ENCODE assay signal across 9 mouse cellular contexts in the genomic region with DNA sequence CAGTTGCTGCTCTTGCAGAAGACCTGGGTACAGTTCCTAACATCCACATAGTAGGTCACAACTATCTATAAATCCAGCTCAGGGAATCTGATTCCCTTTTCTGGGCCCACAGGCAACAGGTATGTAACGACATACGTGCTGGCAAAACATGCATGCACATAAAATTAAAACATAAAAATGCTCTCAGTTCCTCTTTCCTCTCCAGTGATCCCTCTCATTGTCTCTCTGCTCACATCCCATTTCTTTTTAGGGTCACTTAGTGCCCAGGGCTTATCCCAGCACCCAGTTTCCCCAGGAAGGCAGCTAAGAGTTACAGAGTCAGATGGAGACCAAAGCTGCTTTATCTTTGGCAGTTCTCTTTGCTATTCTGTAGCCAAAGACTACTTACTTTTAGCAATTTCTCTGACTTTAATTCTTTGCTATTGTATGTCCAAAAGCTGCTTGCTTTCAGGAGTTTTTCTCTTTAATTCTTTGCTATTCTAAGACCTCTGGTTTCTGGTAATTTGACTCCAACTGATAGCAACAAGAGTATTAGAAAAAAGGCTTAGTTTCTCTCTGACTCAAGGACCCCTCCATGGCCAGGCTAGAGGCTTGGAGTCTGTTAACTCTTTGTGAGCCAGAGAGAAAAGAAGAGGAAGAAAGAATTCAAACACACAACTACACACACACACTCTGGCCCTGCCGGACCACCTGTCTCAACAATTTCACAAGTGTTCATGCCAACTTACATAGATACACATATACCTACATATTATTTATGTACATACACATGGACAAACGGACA. TPM values are rescaled to one million over a fixed set of nuclear protein-coding genes. Genes with fewer than 3 reads are reported as not detected.
DNase-seq lines count a peak whose midpoint lies in the region; ATAC-seq and TF ChIP-seq lines count a peak whose summit lies in the region.
"Had no signal": no experiment of that assay in that cellular context is flagged by ENCODE, and none has a peak within 500 bp of the region (broad histone marks: within the 10 kb centered on the region; RNA-seq: fewer than 3 reads in every experiment).

No protein-coding gene starts in this region.

- 27% methylated on average over 4 of the region's 4 CpGs for WGBS in heart, embryonic 14.5 days
- WGBS in hindbrain, embryonic 14.5 days, result 30% methylated on average over 4 of the region's 4 CpGs
- WGBS in midbrain, embryonic 12.5 days, result 19% methylated on average over 4 of the region's 4 CpGs

- H3K27ac ChIP-seq in heart, embryonic 14.5 days (replicated peaks in 1 of 2; ENCODE audit: control insufficient read depth in 1 of 2, insufficient read depth in 1 of 2, low read depth in 2 of 2, low read length in 2 of 2), result peak overlapping the region; percentile 40 to 72; a peak in 3 of 4 replicates
- no peak overlapping the region for H3K27ac ChIP-seq in hindbrain, embryonic 14.5 days
- peak overlapping the region; percentile 68 for H3K27ac ChIP-seq in midbrain, embryonic 12.5 days (replicated peaks)

- no peaks in the 10 kb centered on the region for H3K9me3 ChIP-seq in heart, embryonic 14.5 days (ENCODE audit: control insufficient read depth, low read length)
- H3K9me3 ChIP-seq in hindbrain, embryonic 14.5 days (ENCODE audit: control insufficient read depth, low read length), result no peaks in the 10 kb centered on the region
- H3K9me3 ChIP-seq in midbrain, embryonic 12.5 days, result no peaks in the 10 kb centered on the region

- peak overlapping the region; percentile 78 for H3K4me2 ChIP-seq in heart, embryonic 14.5 days (ENCODE audit: low read length)
- H3K4me2 ChIP-seq in hindbrain, embryonic 14.5 days (replicated peaks), result peak overlapping the region; percentile 80
- H3K4me2 ChIP-seq in midbrain, embryonic 12.5 days (replicated peaks), result peak overlapping the region; percentile 86

- H3K36me3 ChIP-seq in heart, embryonic 14.5 days (ENCODE audit: control insufficient read depth, insufficient read depth, low read length), result peaks cover 11% of the 10 kb centered on the region
- H3K36me3 ChIP-seq in hindbrain, embryonic 14.5 days (replicated peaks; ENCODE audit: control insufficient read depth, insufficient read depth), result 0 out of 2 replicates have a peak, but pooled peaks cover under 1% of the 10 kb centered on the region
- peaks cover 10% of the 10 kb centered on the region for H3K36me3 ChIP-seq in midbrain, embryonic 12.5 days

- TF ChIP-seq POLR2A in brain, embryonic 14.5 days (IDR thresholded peaks at IDR 0.05; ENCODE audit: borderline replicate concordance, extremely low read depth, insufficient read depth, insufficient read length, poor library complexity, severe bottlenecking), result no peak

- no peaks in the 10 kb centered on the region for H3K27me3 ChIP-seq in heart, embryonic 14.5 days (ENCODE audit: control insufficient read depth, insufficient read depth, low read length)
- H3K27me3 ChIP-seq in hindbrain, embryonic 14.5 days (ENCODE audit: control insufficient read depth, insufficient read depth, low read length), result no peaks in the 10 kb centered on the region
- no peaks in the 10 kb centered on the region for H3K27me3 ChIP-seq in midbrain, embryonic 12.5 days

- H3K4me1 ChIP-seq in heart, embryonic 14.5 days (ENCODE audit: control insufficient read depth in 2 of 2, insufficient read depth in 2 of 2, low read length in 2 of 2), result peaks cover 4 to 34% of the 10 kb centered on the region in 2 experiments
- peaks cover 5% of the 10 kb centered on the region; the same call in 1 of the 2 replicates for H3K4me1 ChIP-seq in hindbrain, embryonic 14.5 days (replicated peaks; ENCODE audit: control insufficient read depth, insufficient read depth, low read length)
- peaks cover 35% of the 10 kb centered on the region for H3K4me1 ChIP-seq in midbrain, embryonic 12.5 days

- intact Hi-C loops in left cerebral cortex, postnatal 36 days (cut with DNase I), result no loop called here

- H3K4me3 ChIP-seq in heart, embryonic 14.5 days (ENCODE audit: control insufficient read depth in 1 of 2, insufficient read depth in 1 of 2, low read depth in 1 of 2, low read length in 2 of 2), result peak overlapping the region; percentile 10 to 71; a peak in 3 of 4 replicates
- peak overlapping the region; percentile 53; the same call in 1 of the 2 replicates for H3K4me3 ChIP-seq in hindbrain, embryonic 14.5 days (replicated peaks; ENCODE audit: low read length)
- H3K4me3 ChIP-seq in midbrain, embryonic 12.5 days, result peak overlapping the region; percentile 75

- H3K9ac ChIP-seq in heart, embryonic 14.5 days (ENCODE audit: low read length), result peak overlapping the region; percentile 77
- H3K9ac ChIP-seq in hindbrain, embryonic 14.5 days, result no peak overlapping the region
- H3K9ac ChIP-seq in midbrain, embryonic 12.5 days (replicated peaks), result peak overlapping the region; percentile 38

- DNase-seq in heart, adult 8-10 months (ENCODE audit: low spot score), result no peak
- peak; percentile 7 for DNase-seq in brain, embryonic 14.5 days (ENCODE audit: low read depth)
- DNase-seq in hindbrain, embryonic 14.5 days (ENCODE audit: low spot score), result no peak
- no peak for DNase-seq in adipocyte (ENCODE audit: low spot score)
- no peak for DNase-seq in left cerebral cortex, postnatal 36 days (ENCODE audit: low spot score in 2 of 2)
- no peak for DNase-seq in adrenal gland, postnatal 36 days
- DNase-seq: kidney, adult 2 months had no signal

- TF ChIP-seq CTCF in brain, embryonic 14.5 days (IDR thresholded peaks at IDR 0.05; ENCODE audit: borderline replicate concordance, extremely low read depth, insufficient read depth, insufficient read length), result no peak

- no peak for ATAC-seq in heart, embryonic 14.5 days (ENCODE audit: insufficient number of reproducible peaks, insufficient read depth, low FRiP score, low read depth)
- ATAC-seq in hindbrain, embryonic 14.5 days (ENCODE audit: low FRiP score), result no peak
- ATAC-seq in midbrain, embryonic 12.5 days (ENCODE audit: low FRiP score, low read depth), result no peak

RNA-seq across cellular contexts. Expression of gene Cenpf, which starts 1.4 kb away (rescaled TPM):
- 57.8 and 63.9 TPM in 2 replicates for polyA plus RNA-seq in heart, embryonic 14.5 days (2014; fragmentation: Nextera tagmentation; extraction: Ambion mirVana)
- 10 to 100 TPM in 2 of 4 experiments, 1 to 10 TPM in 2; 3.9 to 14.9 (median 10.7) TPM for total RNA-seq in heart, adult 8-10 months (2022)
- 10.9 and 11.3 TPM in 2 replicates for polyA plus RNA-seq in brain, embryonic 14.5 days (2012; rRNA removed)
- 13.8 and 17.6 TPM in 2 replicates for polyA plus RNA-seq in hindbrain, embryonic 14.5 days (2014; fragmentation: Nextera tagmentation; extraction: Ambion mirVana)
- polyA plus RNA-seq in midbrain, embryonic 12.5 days (2016; fragmentation: Nextera tagmentation; extraction: Ambion mirVana), result 125 and 128 TPM in 2 replicates
- 1 to 10 TPM in 1 of 2 experiments, under 1 TPM in 1; 0.69 to 1.5 TPM for total RNA-seq in left cerebral cortex, postnatal 36 days (2021)
- total RNA-seq in adrenal gland, postnatal 36 days (2021), result 1 to 10 TPM; 4.0 to 4.7 TPM

RNA-seq across cellular contexts. Expression of gene Ptpn14, which starts 38.8 kb away (rescaled TPM):
- 9.9 and 11.0 TPM in 2 replicates for polyA plus RNA-seq in heart, embryonic 14.5 days (2014; fragmentation: Nextera tagmentation; extraction: Ambion mirVana)
- 10 to 100 TPM; 31.2 to 35.9 (median 33.9) TPM for total RNA-seq in heart, adult 8-10 months (2022)
- 2.4 and 4.9 TPM in 2 replicates for polyA plus RNA-seq in brain, embryonic 14.5 days (2012; rRNA removed)
- 2.6 and 3.2 TPM in 2 replicates for polyA plus RNA-seq in hindbrain, embryonic 14.5 days (2014; fragmentation: Nextera tagmentation; extraction: Ambion mirVana)
- 4.0 and 4.3 TPM in 2 replicates for polyA plus RNA-seq in midbrain, embryonic 12.5 days (2016; fragmentation: Nextera tagmentation; extraction: Ambion mirVana)
- total RNA-seq in left cerebral cortex, postnatal 36 days (2021), result 10 to 100 TPM in 1 of 2 experiments, 1 to 10 TPM in 1; 8.0 to 16.9 TPM
- 10 to 100 TPM; 18.5 to 22.7 TPM for total RNA-seq in adrenal gland, postnatal 36 days (2021)
